Comparison of ENCODE assay signal across 9 mouse cellular contexts in genomic region chr7:127616336-127616735, GRCm38 (mm10). TPM values are rescaled to one million over a fixed set of nuclear protein-coding genes. Genes with fewer than 3 reads are reported as not detected.
A peak's percentile ranks its signal among the peaks of the same experiment; 100 is the strongest.
DNase-seq lines count a peak whose midpoint lies in the region; ATAC-seq and TF ChIP-seq lines count a peak whose summit lies in the region.
"Had no signal": no experiment of that assay in that cellular context is flagged by ENCODE, and none has a peak within 500 bp of the region (broad histone marks: within the 10 kb centered on the region; RNA-seq: fewer than 3 reads in every experiment).

No protein-coding gene starts in this region.

- H3K9ac ChIP-seq in heart, embryonic 13.5 days, result no peak overlapping the region
- peak overlapping the region; percentile 32; the same call in 1 of the 2 replicates for H3K9ac ChIP-seq in hindbrain, embryonic 12.5 days
- H3K9ac ChIP-seq in midbrain, postnatal 0 days (replicated peaks; ENCODE audit: low read length, poor library complexity, severe bottlenecking), result no peak overlapping the region

- no peak overlapping the region for H3K4me3 ChIP-seq in heart, embryonic 13.5 days
- no peak overlapping the region for H3K4me3 ChIP-seq in heart, embryonic 10.5 days
- peak overlapping the region; percentile 26; the same call in 1 of the 2 replicates for H3K4me3 ChIP-seq in embryonic facial prominence, embryonic 10.5 days
- H3K4me3 ChIP-seq in hindbrain, embryonic 12.5 days, result peak overlapping the region; percentile 100
- peak overlapping the region; percentile 100 for H3K4me3 ChIP-seq in midbrain, postnatal 0 days (ENCODE audit: low read depth, low read length)
- H3K4me3 ChIP-seq in gastrocnemius, adult 2 months, result no peak overlapping the region; the same call in 1 of the 2 replicates

- H3K27ac ChIP-seq in heart, embryonic 13.5 days (replicated peaks), result no peak overlapping the region; the same call in 1 of the 2 replicates
- H3K27ac ChIP-seq in heart, embryonic 10.5 days, result no peak overlapping the region
- H3K27ac ChIP-seq in embryonic facial prominence, embryonic 10.5 days (replicated peaks), result no peak overlapping the region
- no peak overlapping the region for H3K27ac ChIP-seq in hindbrain, embryonic 12.5 days
- H3K27ac ChIP-seq in midbrain, postnatal 0 days (ENCODE audit: low read depth, low read length), result no peak overlapping the region
- no peak overlapping the region for H3K27ac ChIP-seq in gastrocnemius, adult 2 months

- no peak for ATAC-seq in heart, embryonic 13.5 days (ENCODE audit: extremely low read depth, insufficient number of reproducible peaks, low FRiP score, low TSS enrichment)
- no peak for ATAC-seq in hindbrain, embryonic 12.5 days (ENCODE audit: low FRiP score)
- ATAC-seq in midbrain, postnatal 0 days (ENCODE audit: low FRiP score), result no peak
- ATAC-seq in megakaryocyte, adult 5-6 weeks (ENCODE audit: poor library complexity, severe bottlenecking), result no peak

- DNase-seq in heart, embryonic 10.5 days (ENCODE audit: low spot score), result no peak
- no peak for DNase-seq in embryonic facial prominence, embryonic 10.5 days (ENCODE audit: low spot score)
- no peak for DNase-seq in midbrain, postnatal 0 days (ENCODE audit: low spot score)
- DNase-seq in urinary bladder, adult 18-20 months (ENCODE audit: low spot score in 2 of 2), result no peak
- DNase-seq in gastrocnemius, adult 2 months, result no peak
- DNase-seq: lung, postnatal 10 days had no signal

- intact Hi-C loops in gastrocnemius, adult 2 months (cut with DNase I), result no loop called here

- H3K9me3 ChIP-seq in heart, embryonic 13.5 days, result peaks cover 11% of the 10 kb centered on the region; the same call in 1 of the 2 replicates
- H3K9me3 ChIP-seq in heart, embryonic 10.5 days, result peaks cover 11% of the 10 kb centered on the region
- peaks cover 14% of the 10 kb centered on the region; the same call in 1 of the 2 replicates for H3K9me3 ChIP-seq in embryonic facial prominence, embryonic 10.5 days
- no peaks in the 10 kb centered on the region for H3K9me3 ChIP-seq in hindbrain, embryonic 12.5 days (replicated peaks)
- H3K9me3 ChIP-seq in midbrain, postnatal 0 days (ENCODE audit: low read length), result no peaks in the 10 kb centered on the region

- 66% methylated on average over 1 of the region's 1 CpGs for WGBS in heart, embryonic 13.5 days
- 65% methylated on average over 1 of the region's 1 CpGs for WGBS in heart, embryonic 10.5 days
- 92% methylated on average over 1 of the region's 1 CpGs for WGBS in embryonic facial prominence, embryonic 10.5 days
- 71% methylated on average over 1 of the region's 1 CpGs for WGBS in hindbrain, embryonic 12.5 days
- 29% methylated on average over 1 of the region's 1 CpGs for WGBS in midbrain, postnatal 0 days

- TF ChIP-seq CTCF in midbrain, postnatal 0 days (IDR thresholded peaks at IDR 0.05), result no peak
- TF ChIP-seq CTCF in gastrocnemius, adult 2 months (IDR thresholded peaks at IDR 0.05), result no peak

- no peaks in the 10 kb centered on the region for H3K27me3 ChIP-seq in heart, embryonic 13.5 days (replicated peaks)
- no peaks in the 10 kb centered on the region for H3K27me3 ChIP-seq in heart, embryonic 10.5 days (ENCODE audit: insufficient read depth, poor library complexity, severe bottlenecking)
- no peaks in the 10 kb centered on the region for H3K27me3 ChIP-seq in embryonic facial prominence, embryonic 10.5 days (replicated peaks; ENCODE audit: low read depth, poor library complexity, severe bottlenecking)
- no peaks in the 10 kb centered on the region for H3K27me3 ChIP-seq in hindbrain, embryonic 12.5 days
- H3K27me3 ChIP-seq in midbrain, postnatal 0 days (ENCODE audit: insufficient read depth, low read length), result no peaks in the 10 kb centered on the region

- peak overlapping the region; percentile 77; the same call in 1 of the 2 replicates for H3K4me2 ChIP-seq in heart, embryonic 13.5 days
- H3K4me2 ChIP-seq in hindbrain, embryonic 12.5 days (replicated peaks), result peak overlapping the region; percentile 82
- H3K4me2 ChIP-seq in midbrain, postnatal 0 days (ENCODE audit: low read depth, low read length, poor library complexity, severe bottlenecking), result peak overlapping the region; percentile 93

- H3K4me1 ChIP-seq in heart, embryonic 13.5 days, result peaks cover 23% of the 10 kb centered on the region
- H3K4me1 ChIP-seq in heart, embryonic 10.5 days, result peaks cover 23% of the 10 kb centered on the region
- H3K4me1 ChIP-seq in embryonic facial prominence, embryonic 10.5 days, result peaks cover 25% of the 10 kb centered on the region
- peaks cover 26% of the 10 kb centered on the region for H3K4me1 ChIP-seq in hindbrain, embryonic 12.5 days
- peaks cover 6% of the 10 kb centered on the region; the same call in 1 of the 2 replicates for H3K4me1 ChIP-seq in midbrain, postnatal 0 days (ENCODE audit: insufficient read depth, low read length)

- H3K36me3 ChIP-seq in heart, embryonic 13.5 days, result peaks cover 24% of the 10 kb centered on the region
- H3K36me3 ChIP-seq in heart, embryonic 10.5 days, result peaks cover 22% of the 10 kb centered on the region
- peaks cover 24% of the 10 kb centered on the region for H3K36me3 ChIP-seq in embryonic facial prominence, embryonic 10.5 days (replicated peaks)
- peaks cover 16% of the 10 kb centered on the region for H3K36me3 ChIP-seq in hindbrain, embryonic 12.5 days
- peaks cover 12% of the 10 kb centered on the region for H3K36me3 ChIP-seq in midbrain, postnatal 0 days (ENCODE audit: insufficient read depth, low read length)

RNA-seq across cellular contexts. Expression of gene Zfp629, which starts 0.7 kb away (rescaled TPM):
- 8.4 and 9.5 TPM in 2 replicates for polyA plus RNA-seq in heart, embryonic 13.5 days (2015; fragmentation: Nextera tagmentation; extraction: Ambion mirVana)
- polyA plus RNA-seq in heart, embryonic 10.5 days (2016; fragmentation: Nextera tagmentation; extraction: Ambion mirVana), result 13.0 and 13.8 TPM in 2 replicates
- polyA plus RNA-seq in embryonic facial prominence, embryonic 10.5 days (2016; fragmentation: Nextera tagmentation; extraction: Ambion mirVana), result 31.6 and 33.6 TPM in 2 replicates
- polyA plus RNA-seq in hindbrain, embryonic 12.5 days (2016; fragmentation: Nextera tagmentation; extraction: Ambion mirVana), result 35.8 and 37.2 TPM in 2 replicates
- total RNA-seq in midbrain, postnatal 0 days (2014; rRNA removed), result 36.1 and 42.6 TPM in 2 replicates
- polyA plus RNA-seq in midbrain, postnatal 0 days (2015; fragmentation: Nextera tagmentation; extraction: Ambion mirVana), result 15.1 and 15.5 TPM in 2 replicates
- 1 to 10 TPM; 9.3 TPM for total RNA-seq in gastrocnemius, adult 2 months (2021)
- 3.5 TPM in 2 replicates for total RNA-seq in megakaryocyte, adult 5-6 weeks (2015)
- total RNA-seq in megakaryocyte, adult 5-6 weeks (2017), result 4.2 and 5.8 TPM in 2 replicates

RNA-seq across cellular contexts. Expression of gene Rnf40, which starts 27.8 kb away (rescaled TPM):
- polyA plus RNA-seq in heart, embryonic 13.5 days (2015; fragmentation: Nextera tagmentation; extraction: Ambion mirVana), result 25.7 and 26.9 TPM in 2 replicates
- 37.5 and 46.3 TPM in 2 replicates for polyA plus RNA-seq in heart, embryonic 10.5 days (2016; fragmentation: Nextera tagmentation; extraction: Ambion mirVana)
- polyA plus RNA-seq in embryonic facial prominence, embryonic 10.5 days (2016; fragmentation: Nextera tagmentation; extraction: Ambion mirVana), result 61.2 and 64.2 TPM in 2 replicates
- 67.3 and 75.4 TPM in 2 replicates for polyA plus RNA-seq in hindbrain, embryonic 12.5 days (2016; fragmentation: Nextera tagmentation; extraction: Ambion mirVana)
- 34.5 and 42.9 TPM in 2 replicates for total RNA-seq in midbrain, postnatal 0 days (2014; rRNA removed)
- 38.1 and 40.9 TPM in 2 replicates for polyA plus RNA-seq in midbrain, postnatal 0 days (2015; fragmentation: Nextera tagmentation; extraction: Ambion mirVana)
- total RNA-seq in gastrocnemius, adult 2 months (2021), result 10 to 100 TPM; 33.3 to 34.6 TPM
- total RNA-seq in megakaryocyte, adult 5-6 weeks (2015), result 14.1 and 18.8 TPM in 2 replicates
- 35.1 and 48.0 TPM in 2 replicates for total RNA-seq in megakaryocyte, adult 5-6 weeks (2017)

RNA-seq across cellular contexts. Expression of gene Ccdc189, which starts 27.9 kb away (rescaled TPM):
- 7.8 and 8.4 TPM in 2 replicates for polyA plus RNA-seq in heart, embryonic 13.5 days (2015; fragmentation: Nextera tagmentation; extraction: Ambion mirVana)
- polyA plus RNA-seq in heart, embryonic 10.5 days (2016; fragmentation: Nextera tagmentation; extraction: Ambion mirVana), result 9.5 and 10.2 TPM in 2 replicates
- polyA plus RNA-seq in embryonic facial prominence, embryonic 10.5 days (2016; fragmentation: Nextera tagmentation; extraction: Ambion mirVana), result 11.8 and 15.3 TPM in 2 replicates
- 13.0 and 17.0 TPM in 2 replicates for polyA plus RNA-seq in hindbrain, embryonic 12.5 days (2016; fragmentation: Nextera tagmentation; extraction: Ambion mirVana)
- total RNA-seq in midbrain, postnatal 0 days (2014; rRNA removed), result 6.7 and 8.1 TPM in 2 replicates
- 11.8 and 13.5 TPM in 2 replicates for polyA plus RNA-seq in midbrain, postnatal 0 days (2015; fragmentation: Nextera tagmentation; extraction: Ambion mirVana)
- total RNA-seq in gastrocnemius, adult 2 months (2021), result 1 to 10 TPM; 1.7 to 2.4 TPM
- total RNA-seq in megakaryocyte, adult 5-6 weeks (2015), result 2.6 and 6.3 TPM in 2 replicates
- total RNA-seq in megakaryocyte, adult 5-6 weeks (2017), result 2.5 and 11.0 TPM in 2 replicates

RNA-seq across cellular contexts. Expression of gene Phkg2, which starts 43.2 kb away (rescaled TPM):
- 30.2 and 34.3 TPM in 2 replicates for polyA plus RNA-seq in heart, embryonic 13.5 days (2015; fragmentation: Nextera tagmentation; extraction: Ambion mirVana)
- 44.2 and 46.6 TPM in 2 replicates for polyA plus RNA-seq in heart, embryonic 10.5 days (2016; fragmentation: Nextera tagmentation; extraction: Ambion mirVana)
- 40.7 and 43.4 TPM in 2 replicates for polyA plus RNA-seq in embryonic facial prominence, embryonic 10.5 days (2016; fragmentation: Nextera tagmentation; extraction: Ambion mirVana)
- 49.1 and 50.8 TPM in 2 replicates for polyA plus RNA-seq in hindbrain, embryonic 12.5 days (2016; fragmentation: Nextera tagmentation; extraction: Ambion mirVana)
- total RNA-seq in midbrain, postnatal 0 days (2014; rRNA removed), result 54.0 and 60.9 TPM in 2 replicates
- polyA plus RNA-seq in midbrain, postnatal 0 days (2015; fragmentation: Nextera tagmentation; extraction: Ambion mirVana), result 62.5 and 64.7 TPM in 2 replicates
- 10 to 100 TPM in 1 of 2 experiments, 1 to 10 TPM in 1; 8.3 to 10.8 TPM for total RNA-seq in gastrocnemius, adult 2 months (2021)
- 31.6 and 39.4 TPM in 2 replicates for total RNA-seq in megakaryocyte, adult 5-6 weeks (2015)
- 25.7 and 30.5 TPM in 2 replicates for total RNA-seq in megakaryocyte, adult 5-6 weeks (2017)

RNA-seq across cellular contexts. Expression of gene Tmem265, which starts 55.1 kb away (rescaled TPM):
- 0.47 and 3.5 TPM in 2 replicates for polyA plus RNA-seq in heart, embryonic 13.5 days (2015; fragmentation: Nextera tagmentation; extraction: Ambion mirVana)
- polyA plus RNA-seq in heart, embryonic 10.5 days (2016; fragmentation: Nextera tagmentation; extraction: Ambion mirVana), result 4.7 and 5.2 TPM in 2 replicates
- polyA plus RNA-seq in embryonic facial prominence, embryonic 10.5 days (2016; fragmentation: Nextera tagmentation; extraction: Ambion mirVana), result 5.1 and 7.3 TPM in 2 replicates
- 5.4 and 6.3 TPM in 2 replicates for polyA plus RNA-seq in hindbrain, embryonic 12.5 days (2016; fragmentation: Nextera tagmentation; extraction: Ambion mirVana)
- total RNA-seq in midbrain, postnatal 0 days (2014; rRNA removed), result 1.9 and 2.7 TPM in 2 replicates
- 8.7 and 9.7 TPM in 2 replicates for polyA plus RNA-seq in midbrain, postnatal 0 days (2015; fragmentation: Nextera tagmentation; extraction: Ambion mirVana)
- not detected for total RNA-seq in gastrocnemius, adult 2 months (2021)
- not detected in 2 replicates for total RNA-seq in megakaryocyte, adult 5-6 weeks (2015)
- 2.5 TPM in 1 of 2 replicates, not detected in the other for total RNA-seq in megakaryocyte, adult 5-6 weeks (2017)

Comparison
In these comparisons a context has a peak if more than half of its experiments do, and no peak if none do; other contexts are left out.
1. H3K4me3 ChIP-seq: peak in embryonic facial prominence, embryonic 10.5 days (single experiment), hindbrain, embryonic 12.5 days (single experiment) and midbrain, postnatal 0 days (single experiment); none in heart, embryonic 13.5 days (single experiment), heart, embryonic 10.5 days (single experiment) and gastrocnemius, adult 2 months (single experiment).
2. Peak in every context shown above with its lines, with median percentiles within 50 percentile points of each other: H3K4me2 ChIP-seq.